Mouse (Mus musculus): ENCODE data around the gene Pef1. TPM values are rescaled to one million over a fixed set of nuclear protein-coding genes. Genes with fewer than 3 reads are reported as not detected.

Gene Pef1
- polyA plus RNA-seq, 1 experiment from 2014 or later: 53.6 TPM

- no peak for ATAC-seq (ENCODE audit: extremely low read depth, insufficient number of reproducible peaks, low FRiP score, low TSS enrichment)
- Histone ChIP-seq H3K4me2 (no peak overlapping the region), H3K4me3 (no peak overlapping the region), H3K9ac (no peak overlapping the region), H3K9me3 (no peaks in the 10 kb centered on the region), H3K27me3 (replicated peaks) (peaks cover 41% of the 10 kb centered on the region), H3K36me3 (no peaks in the 10 kb centered on the region; the same call in none of the 2 replicates), H3K27ac (replicated peaks) (no peak overlapping the region; the same call in 1 of the 2 replicates), H3K4me1 (no peaks in the 10 kb centered on the region; the same call in 1 of the 2 replicates)
- WGBS: 76% methylated on average over 4 of the region's 4 CpGs
Measured at GRCm38 (mm10) chr4:130073367-130073766, 29.0 kb upstream of the Pef1 start.

DNA sequence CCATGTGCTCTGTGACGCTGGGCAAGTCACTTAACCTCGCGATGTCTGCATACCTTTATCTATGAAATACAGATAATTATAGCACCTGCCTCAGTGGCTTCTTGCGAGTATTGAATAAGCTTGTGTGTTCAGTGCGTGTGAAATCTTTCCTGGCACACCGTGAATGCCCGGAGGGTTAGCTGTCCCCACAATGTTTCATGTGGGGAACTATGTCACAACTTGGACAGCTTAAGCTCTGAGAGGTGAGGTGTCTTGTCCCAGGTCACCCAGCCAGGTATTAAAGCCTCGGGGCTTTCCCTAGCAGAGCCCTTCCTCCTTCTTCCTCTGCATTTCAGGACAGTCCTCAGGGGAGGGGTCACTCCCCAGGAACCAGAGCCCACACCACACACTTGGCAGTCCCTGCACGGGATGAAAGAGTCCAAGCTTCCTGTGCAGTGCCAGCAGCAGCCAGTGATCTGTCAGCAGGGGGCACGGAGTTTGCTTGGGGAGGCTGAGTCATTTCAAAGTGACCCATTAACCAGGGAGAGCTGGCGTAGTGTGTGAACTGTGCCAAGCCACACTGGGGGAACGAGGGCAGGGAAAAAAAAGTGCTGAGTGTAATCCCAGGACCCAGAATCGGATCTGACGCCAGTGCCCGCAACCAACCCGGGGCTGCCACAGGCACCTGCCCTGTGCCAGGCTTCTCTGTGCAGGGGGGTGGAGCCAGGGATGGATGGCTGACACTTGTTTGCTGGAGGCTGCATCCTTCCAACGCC, 27.4 kb upstream of the Pef1 start:
- H3K36me3 ChIP-seq: no peaks in the 10 kb centered on the region; the same call in none of the 2 replicates
- no peaks in the 10 kb centered on the region for H3K9me3 ChIP-seq
- H3K27me3 ChIP-seq (replicated peaks): peaks cover 56% of the 10 kb centered on the region
- H3K4me3 ChIP-seq: no peak overlapping the region
- no peaks in the 10 kb centered on the region; the same call in 1 of the 2 replicates for H3K4me1 ChIP-seq
- no peak overlapping the region for H3K27ac ChIP-seq (replicated peaks)
- no peak overlapping the region for H3K4me2 ChIP-seq
- 65% methylated on average over 17 of the region's 17 CpGs for WGBS
- no peak overlapping the region for H3K9ac ChIP-seq
- no peak for ATAC-seq (ENCODE audit: extremely low read depth, insufficient number of reproducible peaks, low FRiP score, low TSS enrichment)

GRCm38 (mm10) chr4:130076856-130077255, 25.5 kb upstream of the Pef1 start:
- H3K4me1 ChIP-seq: peaks cover 13% of the 10 kb centered on the region
- H3K9me3 ChIP-seq: no peaks in the 10 kb centered on the region
- 54% methylated on average over 8 of the region's 8 CpGs for WGBS
- H3K36me3 ChIP-seq: no peaks in the 10 kb centered on the region; the same call in none of the 2 replicates
- ATAC-seq (ENCODE audit: extremely low read depth, insufficient number of reproducible peaks, low FRiP score, low TSS enrichment): no peak
- H3K27ac ChIP-seq (replicated peaks): no peak overlapping the region
- no peak overlapping the region for H3K4me2 ChIP-seq
- H3K27me3 ChIP-seq (replicated peaks): peaks cover 73% of the 10 kb centered on the region
- no peak overlapping the region for H3K4me3 ChIP-seq
- no peak overlapping the region for H3K9ac ChIP-seq

DNA sequence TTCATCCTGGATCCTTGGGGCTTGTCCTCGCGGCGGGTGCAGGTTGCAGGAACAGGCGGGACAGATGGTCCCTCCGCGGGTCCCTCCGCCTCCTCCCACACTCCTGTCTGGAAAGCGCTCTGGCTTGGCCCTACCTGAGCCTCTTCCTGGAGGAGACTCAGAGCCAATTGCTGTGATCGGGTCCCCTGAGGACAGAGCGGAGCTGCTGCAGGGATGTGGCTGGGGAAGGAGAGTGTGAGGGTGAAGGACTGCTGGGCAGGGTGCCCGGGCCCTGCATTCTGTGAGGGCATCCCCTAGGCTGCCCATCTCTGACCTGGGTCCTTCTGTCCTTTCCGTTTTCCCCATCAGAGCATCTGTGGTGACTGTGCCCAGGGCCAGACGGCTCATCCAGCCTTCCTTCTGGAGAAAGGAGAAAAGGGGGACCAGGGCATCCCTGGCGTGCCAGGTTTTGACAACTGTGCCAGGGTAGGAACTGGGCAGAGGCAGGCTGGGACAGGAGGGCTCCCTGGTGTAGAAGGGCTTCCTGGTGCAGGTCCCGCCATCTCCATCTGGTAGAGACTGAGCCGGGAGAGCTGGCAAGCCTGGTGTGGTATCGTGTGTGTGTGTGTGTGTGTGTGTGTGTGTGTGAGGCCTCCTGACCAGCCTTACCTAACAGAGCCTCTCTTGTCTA, 23.4 kb upstream of the Pef1 start:
- peaks cover 91% of the 10 kb centered on the region for H3K27me3 ChIP-seq (replicated peaks)
- 52% methylated on average over 17 of the region's 17 CpGs for WGBS
- no peak for ATAC-seq (ENCODE audit: extremely low read depth, insufficient number of reproducible peaks, low FRiP score, low TSS enrichment)

DNA sequence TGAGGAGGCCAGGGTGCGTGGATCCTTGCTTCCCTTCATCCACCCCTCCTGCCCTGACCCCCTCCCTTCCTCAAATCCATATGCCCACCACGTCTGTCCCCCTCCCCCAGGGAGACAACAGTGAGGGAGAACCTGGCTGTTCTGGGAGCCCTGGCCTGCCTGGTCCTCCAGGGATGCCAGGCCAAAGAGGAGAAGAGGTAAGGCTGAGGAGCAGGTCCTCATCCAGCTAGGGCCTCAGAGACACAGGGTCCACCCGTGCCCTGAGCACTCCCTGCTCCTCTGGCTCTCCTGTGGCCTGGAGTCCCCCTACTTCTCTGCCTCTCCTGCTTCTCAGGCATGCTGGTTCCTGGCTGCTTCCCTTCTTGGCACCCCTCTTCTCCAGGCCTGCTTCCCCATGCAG, 22.8 kb upstream of the Pef1 start:
- Histone ChIP-seq H3K36me3 (no peaks in the 10 kb centered on the region; the same call in 1 of the 2 replicates), H3K4me3 (no peak overlapping the region), H3K4me1 (peaks cover 25% of the 10 kb centered on the region), H3K9ac (no peak overlapping the region), H3K9me3 (no peaks in the 10 kb centered on the region), H3K4me2 (no peak overlapping the region), H3K27me3 (replicated peaks) (peaks cover 88% of the 10 kb centered on the region), H3K27ac (replicated peaks) (no peak overlapping the region)
- 48% methylated on average over 3 of the region's 3 CpGs for WGBS
- no peak for ATAC-seq (ENCODE audit: extremely low read depth, insufficient number of reproducible peaks, low FRiP score, low TSS enrichment)

More for the DNA sequence above, 23.4 kb upstream of the Pef1 start:
- no peaks in the 10 kb centered on the region; the same call in none of the 2 replicates for H3K36me3 ChIP-seq
- no peak overlapping the region for H3K9ac ChIP-seq
- H3K4me3 ChIP-seq: no peak overlapping the region
- peaks cover 19% of the 10 kb centered on the region for H3K4me1 ChIP-seq
- no peaks in the 10 kb centered on the region for H3K9me3 ChIP-seq
- no peak overlapping the region for H3K4me2 ChIP-seq
- no peak overlapping the region for H3K27ac ChIP-seq (replicated peaks)

GRCm38 (mm10) chr4:130081345-130082190, 20.8 kb upstream of the Pef1 start:
- peak overlapping the region; percentile 15; the same call in 1 of the 2 replicates for H3K27ac ChIP-seq (replicated peaks)
- H3K9me3 ChIP-seq: no peaks in the 10 kb centered on the region
- H3K4me3 ChIP-seq: no peak overlapping the region
- H3K9ac ChIP-seq: peak overlapping the region; percentile 26; the same call in 1 of the 2 replicates
- peaks cover 83% of the 10 kb centered on the region for H3K27me3 ChIP-seq (replicated peaks)
- no peaks in the 10 kb centered on the region for H3K36me3 ChIP-seq
- ATAC-seq (ENCODE audit: extremely low read depth, insufficient number of reproducible peaks, low FRiP score, low TSS enrichment): no peak
- WGBS: 48% methylated on average over 19 of the region's 19 CpGs
- H3K4me2 ChIP-seq: no peak overlapping the region
- H3K4me1 ChIP-seq: peaks cover 31% of the 10 kb centered on the region

GRCm38 (mm10) chr4:130082211-130082610, 20.1 kb upstream of the Pef1 start:
- Histone ChIP-seq H3K4me1 (peaks cover 31% of the 10 kb centered on the region), H3K27me3 (replicated peaks) (peaks cover 83% of the 10 kb centered on the region), H3K9ac (no peak overlapping the region), H3K27ac (replicated peaks) (no peak overlapping the region), H3K4me2 (no peak overlapping the region), H3K9me3 (no peaks in the 10 kb centered on the region), H3K4me3 (no peak overlapping the region), H3K36me3 (no peaks in the 10 kb centered on the region)
- WGBS: 48% methylated on average over 9 of the region's 9 CpGs
- no peak for ATAC-seq (ENCODE audit: extremely low read depth, insufficient number of reproducible peaks, low FRiP score, low TSS enrichment)

- ATAC-seq (ENCODE audit: extremely low read depth, insufficient number of reproducible peaks, low FRiP score, low TSS enrichment): no peak
- peaks cover 1% of the 10 kb centered on the region; the same call in 1 of the 2 replicates for H3K36me3 ChIP-seq
- WGBS: 39% methylated on average over 7 of the region's 7 CpGs
- H3K4me2 ChIP-seq: no peak overlapping the region
- peaks cover 31% of the 10 kb centered on the region for H3K4me1 ChIP-seq
- peaks cover 81% of the 10 kb centered on the region for H3K27me3 ChIP-seq (replicated peaks)
- no peak overlapping the region for H3K4me3 ChIP-seq
- 0 out of 2 replicates have a peak overlapping the region, but pooled peaks have one; percentile 29 for H3K27ac ChIP-seq (replicated peaks)
- peak overlapping the region; percentile 47; the same call in 1 of the 2 replicates for H3K9ac ChIP-seq
- no peaks in the 10 kb centered on the region for H3K9me3 ChIP-seq
Measured at GRCm38 (mm10) chr4:130084331-130084945, 17.9 kb upstream of the Pef1 start.

DNA sequence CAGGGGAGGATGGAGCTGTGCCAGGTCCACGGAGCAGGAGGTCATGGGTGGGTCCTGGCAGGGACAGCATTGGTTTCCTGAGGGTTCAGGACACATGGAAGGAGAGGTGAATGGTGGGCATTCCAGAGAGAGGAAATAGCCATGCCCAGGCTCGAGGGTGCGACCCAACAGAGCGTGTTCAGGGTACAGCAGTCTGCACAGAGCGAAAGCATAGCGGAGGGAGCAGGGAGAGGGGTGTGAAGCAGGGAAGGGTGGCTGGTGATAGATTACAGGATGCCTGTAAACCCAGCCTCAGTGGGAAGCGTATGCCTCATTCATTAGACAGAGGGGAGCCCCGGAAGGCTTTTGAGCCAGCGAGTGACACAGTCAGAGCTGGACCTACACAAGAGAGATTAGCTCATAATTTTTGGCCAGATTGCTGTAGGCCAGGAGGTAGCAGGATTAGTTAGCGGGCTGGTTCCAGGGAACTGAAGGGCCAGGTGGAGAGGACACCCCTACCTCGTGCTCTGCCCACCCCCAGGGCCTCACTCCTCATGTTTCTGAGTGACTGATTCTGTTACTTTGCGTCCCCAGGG, 17.0 kb upstream of the Pef1 start:
- Histone ChIP-seq H3K36me3 (peaks cover 7% of the 10 kb centered on the region), H3K4me2 (no peak overlapping the region), H3K9me3 (no peaks in the 10 kb centered on the region), H3K4me3 (no peak overlapping the region), H3K27me3 (replicated peaks) (peaks cover 81% of the 10 kb centered on the region), H3K4me1 (peaks cover 31% of the 10 kb centered on the region), H3K9ac (peak overlapping the region; percentile 47; the same call in 1 of the 2 replicates), H3K27ac (replicated peaks) (no peak overlapping the region)
- ATAC-seq (ENCODE audit: extremely low read depth, insufficient number of reproducible peaks, low FRiP score, low TSS enrichment): no peak
- 62% methylated on average over 12 of the region's 12 CpGs for WGBS

GRCm38 (mm10) chr4:130087293-130087692, 15.1 kb upstream of the Pef1 start:
- H3K9me3 ChIP-seq: no peaks in the 10 kb centered on the region
- H3K27me3 ChIP-seq (replicated peaks): peaks cover 83% of the 10 kb centered on the region
- H3K4me2 ChIP-seq: no peak overlapping the region
- 14% methylated on average over 7 of the region's 7 CpGs for WGBS
- no peak overlapping the region for H3K4me3 ChIP-seq
- H3K4me1 ChIP-seq: peaks cover 14% of the 10 kb centered on the region
- no peak overlapping the region for H3K27ac ChIP-seq (replicated peaks)
- no peak overlapping the region for H3K9ac ChIP-seq
- H3K36me3 ChIP-seq: peaks cover 7% of the 10 kb centered on the region
- ATAC-seq (ENCODE audit: extremely low read depth, insufficient number of reproducible peaks, low FRiP score, low TSS enrichment): no peak

All from heart, embryonic 13.5 days (tissue).